Mouse (Mus musculus): ENCODE data around the gene Nfatc2. TPM values are rescaled to one million over a fixed set of nuclear protein-coding genes. Genes with fewer than 3 reads are reported as not detected.
A peak's percentile ranks its signal among the peaks of the same experiment; 100 is the strongest.

Gene Nfatc2
- total and polyA plus RNA-seq, 2 experiments from 2014 or later = 7.3 to 7.4 TPM

GRCm38 (mm10) chr2:168589368-168590167 lies 11.9 kb downstream of the Nfatc2 start:
- Histone ChIP-seq H3K27ac (ENCODE audit: low read depth) (peak overlapping the region; percentile 94), H3K9me3 (replicated peaks; ENCODE audit: control insufficient read depth, low read length) (no peaks in the 10 kb centered on the region), H3K4me3 (ENCODE audit: low read depth, low read length) (peak overlapping the region; percentile 54), H3K27me3 (ENCODE audit: control insufficient read depth, insufficient read depth, low read length) (no peaks in the 10 kb centered on the region), H3K9ac (replicated peaks; ENCODE audit: low read depth, low read length) (peak overlapping the region; percentile 58), H3K36me3 (replicated peaks; ENCODE audit: control insufficient read depth, insufficient read depth, low read length) (no peaks in the 10 kb centered on the region), H3K4me2 (ENCODE audit: low read depth, low read length) (peak overlapping the region; percentile 63), H3K4me1 (ENCODE audit: control insufficient read depth, insufficient read depth) (peaks cover 29% of the 10 kb centered on the region)
- peak; percentile 30 for ATAC-seq (ENCODE audit: insufficient read depth, low read depth)
- no peak for TF ChIP-seq EP300 (IDR thresholded peaks at IDR 0.05; ENCODE audit: low read depth)
- TF ChIP-seq CTCF (IDR thresholded peaks at IDR 0.05; ENCODE audit: low read depth) = no peak
- WGBS = 7% methylated on average over 20 of the region's 21 CpGs
- DNase-seq (ENCODE audit: low spot score) = no peak

DNA sequence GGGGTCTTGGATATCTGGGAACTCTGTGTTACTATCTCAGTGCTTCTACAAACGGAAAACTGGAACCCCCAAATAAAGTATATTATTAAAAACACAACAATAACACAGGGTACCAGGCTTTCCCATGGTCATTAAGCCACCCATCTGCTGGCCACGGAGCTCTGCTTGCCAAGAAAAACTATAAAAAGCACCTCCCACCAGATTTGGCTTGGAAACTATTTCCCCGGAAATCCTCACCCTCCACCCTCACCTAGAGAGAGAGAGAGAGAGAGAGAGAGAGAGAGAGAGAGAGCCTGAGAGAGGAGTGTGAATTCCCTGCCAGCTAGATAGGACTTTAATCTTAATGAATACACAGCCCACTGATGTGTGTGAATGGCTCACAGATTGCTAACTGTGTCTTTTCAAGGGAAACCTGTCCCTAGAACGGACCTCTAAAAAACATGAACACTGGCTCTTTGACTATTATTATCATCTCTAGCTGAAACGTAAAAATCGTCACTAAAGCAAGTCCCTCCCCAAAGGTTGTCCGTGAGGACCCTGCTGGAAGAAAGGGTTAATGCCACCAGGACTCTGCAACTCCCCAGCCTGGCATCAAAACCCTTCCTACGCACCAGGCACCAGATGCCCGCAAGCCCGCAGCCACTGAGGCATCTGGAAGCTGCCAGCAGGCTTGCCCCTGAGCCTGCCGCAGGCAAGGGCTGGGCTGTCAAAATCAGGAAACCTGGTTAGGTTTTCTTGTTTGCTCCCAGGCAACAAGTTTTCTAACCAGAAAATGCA lies 12.7 kb downstream of the Nfatc2 start:
- Histone ChIP-seq H3K9ac (replicated peaks; ENCODE audit: low read depth, low read length) (peak overlapping the region; percentile 58; the same call in 1 of the 2 replicates), H3K27me3 (ENCODE audit: control insufficient read depth, insufficient read depth, low read length) (no peaks in the 10 kb centered on the region), H3K36me3 (replicated peaks; ENCODE audit: control insufficient read depth, insufficient read depth, low read length) (no peaks in the 10 kb centered on the region), H3K4me2 (ENCODE audit: low read depth, low read length) (peak overlapping the region; percentile 63), H3K9me3 (replicated peaks; ENCODE audit: control insufficient read depth, low read length) (no peaks in the 10 kb centered on the region), H3K27ac (ENCODE audit: low read depth) (peak overlapping the region; percentile 94), H3K4me1 (ENCODE audit: control insufficient read depth, insufficient read depth) (peaks cover 35% of the 10 kb centered on the region), H3K4me3 (ENCODE audit: low read depth, low read length) (peak overlapping the region; percentile 54)
- 11% methylated on average over 11 of the region's 11 CpGs for WGBS
- TF ChIP-seq EP300 (IDR thresholded peaks at IDR 0.05; ENCODE audit: low read depth) (0 out of 2 replicates have a peak, but pooled peaks have one; percentile 35), CTCF (IDR thresholded peaks at IDR 0.05; ENCODE audit: low read depth) (no peak)
- DNase-seq (ENCODE audit: low spot score) (peak; percentile 64), ATAC-seq (ENCODE audit: insufficient read depth, low read depth) (0 out of 2 replicates have a peak, but pooled peaks have one; percentile 5)

GRCm38 (mm10) chr2:168587159-168587558 lies 14.3 kb downstream of the Nfatc2 start:
- no peak for DNase-seq (ENCODE audit: low spot score)
- H3K27me3 ChIP-seq (ENCODE audit: control insufficient read depth, insufficient read depth, low read length) = no peaks in the 10 kb centered on the region
- no peak for ATAC-seq (ENCODE audit: insufficient read depth, low read depth)
- 0 out of 2 replicates have a peak overlapping the region, but pooled peaks have one; percentile 13 for H3K9ac ChIP-seq (replicated peaks; ENCODE audit: low read depth, low read length)
- H3K4me2 ChIP-seq (ENCODE audit: low read depth, low read length) = no peak overlapping the region
- H3K27ac ChIP-seq (ENCODE audit: low read depth) = peak overlapping the region; percentile 94
- H3K4me3 ChIP-seq (ENCODE audit: low read depth, low read length) = no peak overlapping the region
- H3K36me3 ChIP-seq (replicated peaks; ENCODE audit: control insufficient read depth, insufficient read depth, low read length) = no peaks in the 10 kb centered on the region
- WGBS = 64% methylated on average over 8 of the region's 8 CpGs
- peaks cover 44% of the 10 kb centered on the region for H3K4me1 ChIP-seq (ENCODE audit: control insufficient read depth, insufficient read depth)
- H3K9me3 ChIP-seq (replicated peaks; ENCODE audit: control insufficient read depth, low read length) = no peaks in the 10 kb centered on the region
- no peak for TF ChIP-seq EP300 (IDR thresholded peaks at IDR 0.05; ENCODE audit: low read depth)

- H3K9me3 ChIP-seq (replicated peaks; ENCODE audit: control insufficient read depth, low read length) = no peaks in the 10 kb centered on the region
- TF ChIP-seq CTCF (IDR thresholded peaks at IDR 0.05; ENCODE audit: low read depth) = no peak
- no peak for TF ChIP-seq EP300 (IDR thresholded peaks at IDR 0.05; ENCODE audit: low read depth)
- H3K27me3 ChIP-seq (ENCODE audit: control insufficient read depth, insufficient read depth, low read length) = no peaks in the 10 kb centered on the region
- H3K4me2 ChIP-seq (ENCODE audit: low read depth, low read length) = no peak overlapping the region
- H3K4me1 ChIP-seq (ENCODE audit: control insufficient read depth, insufficient read depth) = peaks cover 44% of the 10 kb centered on the region
- ATAC-seq (ENCODE audit: insufficient read depth, low read depth) (peak; percentile 59), DNase-seq (ENCODE audit: low spot score) (peak; percentile 85)
- no peaks in the 10 kb centered on the region for H3K36me3 ChIP-seq (replicated peaks; ENCODE audit: control insufficient read depth, insufficient read depth, low read length)
- peak overlapping the region; percentile 94 for H3K27ac ChIP-seq (ENCODE audit: low read depth)
- WGBS = 39% methylated on average over 12 of the region's 12 CpGs
- H3K9ac ChIP-seq (replicated peaks; ENCODE audit: low read depth, low read length) = no peak overlapping the region
- H3K4me3 ChIP-seq (ENCODE audit: low read depth, low read length) = no peak overlapping the region
These were observed 14.9 kb downstream of the Nfatc2 start for GRCm38 (mm10) chr2:168586512-168586911.

DNA sequence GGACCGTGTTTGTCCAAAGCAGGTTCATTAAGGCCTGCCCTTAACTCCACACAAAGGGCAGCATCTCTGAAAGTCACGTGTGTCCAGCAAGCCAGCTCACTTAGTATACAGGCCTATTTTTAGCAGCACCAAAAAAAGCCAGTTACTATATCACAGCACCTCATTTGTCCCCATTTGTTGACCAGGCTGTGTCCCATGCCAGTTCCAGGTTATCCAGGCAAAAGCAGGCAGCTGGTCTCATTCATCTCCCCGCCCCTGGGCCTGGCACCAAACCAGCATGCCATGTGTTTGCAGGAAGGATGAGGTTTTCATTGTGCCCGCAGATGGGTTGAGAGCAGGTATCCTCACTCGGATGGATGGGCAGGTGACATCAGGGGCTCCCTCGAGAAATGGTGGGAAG lies 16.6 kb downstream of the Nfatc2 start:
- H3K27ac ChIP-seq (ENCODE audit: low read depth) = peak overlapping the region; percentile 94
- H3K4me1 ChIP-seq (ENCODE audit: control insufficient read depth, insufficient read depth) = peaks cover 56% of the 10 kb centered on the region
- H3K9me3 ChIP-seq (replicated peaks; ENCODE audit: control insufficient read depth, low read length) = no peaks in the 10 kb centered on the region
- WGBS = 37% methylated on average over 6 of the region's 6 CpGs
- H3K36me3 ChIP-seq (replicated peaks; ENCODE audit: control insufficient read depth, insufficient read depth, low read length) = no peaks in the 10 kb centered on the region
- no peak overlapping the region for H3K9ac ChIP-seq (replicated peaks; ENCODE audit: low read depth, low read length)
- ATAC-seq (ENCODE audit: insufficient read depth, low read depth) (peak; percentile 74), DNase-seq (ENCODE audit: low spot score) (peak; percentile 77)
- H3K4me2 ChIP-seq (ENCODE audit: low read depth, low read length) = no peak overlapping the region
- no peak overlapping the region for H3K4me3 ChIP-seq (ENCODE audit: low read depth, low read length)
- TF ChIP-seq CTCF (IDR thresholded peaks at IDR 0.05; ENCODE audit: low read depth) (no peak), EP300 (IDR thresholded peaks at IDR 0.05; ENCODE audit: low read depth) (no peak)
- H3K27me3 ChIP-seq (ENCODE audit: control insufficient read depth, insufficient read depth, low read length) = no peaks in the 10 kb centered on the region

Data from heart, postnatal 0 days (tissue).